Mouse (Mus musculus) heart, embryonic 15.5 days (tissue): Measurements from ENCODE around the gene Csf1. TPM values are rescaled to one million over a fixed set of nuclear protein-coding genes. Genes with fewer than 3 reads are reported as not detected.
A peak's percentile ranks its signal among the peaks of the same experiment; 100 is the strongest.
"Not testable (repeated sequence)": the region's sequence is repeated elsewhere in the genome, so short reads cannot be mapped to it uniquely, and the experiment has no call there.

Source experiments
- ATAC-seq: fragments of 200-750 bp; cut with Nextera tagmentation; replicated peaks from 2 replicates; pipeline ENCODE4 v1.8.0; 2017; ENCODE audit warnings: low read depth, moderate TSS enrichment; ENCODE audit not compliant: insufficient number of reproducible peaks, insufficient read depth, low FRiP score
- H3K27ac ChIP-seq: fragments of 300-500 bp; sonication (generic); 2 replicates; pipeline ENCODE4 v1.5.1; 2015; ENCODE audit warnings: mild to moderate bottlenecking, inconsistent platforms
- H3K27me3 ChIP-seq: fragments of 300-500 bp; sonication (generic); 2 replicates; pipeline ENCODE4 v1.6.1; 2015; ENCODE audit warnings: inconsistent platforms
- H3K36me3 ChIP-seq: fragments of 300-500 bp; sonication (generic); 2 replicates; pipeline ENCODE4 v1.6.1; 2015; ENCODE audit warnings: mild to moderate bottlenecking, inconsistent platforms
- H3K4me1 ChIP-seq: fragments of 300-500 bp; sonication (generic); replicated peaks from 2 replicates; pipeline ENCODE4 v1.6.1; 2015; ENCODE audit warnings: inconsistent platforms
- H3K4me2 ChIP-seq: fragments of 300-500 bp; sonication (generic); 2 replicates; pipeline ENCODE4 v1.6.1; 2015; ENCODE audit warnings: inconsistent platforms, mild to moderate bottlenecking, moderate library complexity
- H3K4me3 ChIP-seq: fragments of 300-500 bp; sonication (generic); 2 replicates; pipeline ENCODE4 v1.5.1; 2015; ENCODE audit warnings: mild to moderate bottlenecking, inconsistent platforms
- H3K9ac ChIP-seq: fragments of 300-500 bp; sonication (generic); 2 replicates; pipeline ENCODE4 v1.6.1; 2015; ENCODE audit warnings: mild to moderate bottlenecking, inconsistent platforms
- H3K9me3 ChIP-seq: fragments of 300-500 bp; sonication (generic); replicated peaks from 2 replicates; pipeline ENCODE4 v1.6.1; 2016; ENCODE audit warnings: inconsistent platforms
- WGBS: fragments of 180-500 bp; shearing (Covaris S2); methylation state at CpG from one replicate; pipeline ENCODE4 v1.1.7; 2015; ENCODE audit warnings: mixed read lengths; 5-methylcytosine and 5-hydroxymethylcytosine counted together
- polyA plus RNA-seq: library from polyadenylated mRNA; unstranded; fragments of >200 nt; fragmentation: Nextera tagmentation; extraction: Ambion mirVana; gene quantifications from 2 replicates; pipeline ENCODE4 v1.2.1, GENCODE M21; 2015

Gene Csf1
- polyA plus RNA-seq, 1 experiment from 2014 or later, result 8.0 TPM

DNA sequence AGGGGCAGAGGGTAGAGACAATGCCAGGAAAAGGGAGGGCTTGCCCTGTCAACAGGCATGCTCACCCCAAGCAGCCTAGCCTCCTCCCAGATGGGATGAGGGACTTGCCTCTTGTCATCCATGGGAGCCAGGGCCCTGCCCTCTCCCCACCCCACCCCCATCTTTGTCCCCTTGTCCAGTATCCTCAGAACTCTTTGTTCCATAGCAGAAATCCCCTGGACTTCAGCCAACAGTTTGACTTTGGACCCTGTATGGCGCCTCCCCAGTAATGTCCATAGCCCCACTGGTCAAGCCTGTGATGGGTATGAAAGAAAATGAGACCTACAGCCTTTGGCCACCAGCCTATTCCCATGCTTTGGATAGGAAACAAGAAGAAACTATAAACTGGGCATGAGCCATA, 16.6 kb downstream of the Csf1 start:
- no peaks in the 10 kb centered on the region for H3K27me3 ChIP-seq
- H3K27ac ChIP-seq, result no peak overlapping the region; the same call in 1 of the 2 replicates
- whole genome bisulfite sequencing, result 92% methylated on average over 1 of the region's 1 CpGs
- H3K9me3 ChIP-seq, result no peaks in the 10 kb centered on the region
- no peak overlapping the region for H3K4me3 ChIP-seq
- ATAC-seq, result no peak
- no peak overlapping the region for H3K9ac ChIP-seq
- H3K36me3 ChIP-seq, result peaks cover 20% of the 10 kb centered on the region
- peaks cover 46% of the 10 kb centered on the region for H3K4me1 ChIP-seq
- no peak overlapping the region for H3K4me2 ChIP-seq

DNA sequence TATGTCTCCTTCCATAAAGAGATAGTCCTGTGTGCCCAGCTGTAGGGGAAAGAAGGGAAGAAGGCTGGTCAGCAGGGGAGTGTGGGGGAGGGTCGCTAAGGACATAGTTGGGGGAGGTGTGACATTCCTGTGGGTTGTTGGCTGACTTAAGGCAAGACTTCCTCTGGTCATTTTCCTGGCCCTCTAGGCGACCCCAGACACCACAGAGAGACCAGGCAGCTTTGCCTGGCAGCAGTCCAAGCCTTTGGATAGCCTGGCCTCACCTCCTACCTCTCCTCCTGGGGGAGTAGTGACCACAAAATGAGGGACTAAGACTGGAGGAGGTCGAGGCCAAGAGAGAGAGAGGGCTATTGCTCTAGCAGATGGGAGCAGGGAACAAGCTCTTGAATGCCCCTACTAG, 17.2 kb downstream of the Csf1 start:
- Histone ChIP-seq H3K9ac (no peak overlapping the region), H3K27ac (no peak overlapping the region; the same call in 1 of the 2 replicates), H3K4me3 (no peak overlapping the region), H3K4me1 (peaks cover 46% of the 10 kb centered on the region), H3K36me3 (peaks cover 16% of the 10 kb centered on the region), H3K27me3 (no peaks in the 10 kb centered on the region), H3K9me3 (no peaks in the 10 kb centered on the region), H3K4me2 (no peak overlapping the region)
- no peak for ATAC-seq
- 26% methylated on average over 3 of the region's 3 CpGs for WGBS

DNA sequence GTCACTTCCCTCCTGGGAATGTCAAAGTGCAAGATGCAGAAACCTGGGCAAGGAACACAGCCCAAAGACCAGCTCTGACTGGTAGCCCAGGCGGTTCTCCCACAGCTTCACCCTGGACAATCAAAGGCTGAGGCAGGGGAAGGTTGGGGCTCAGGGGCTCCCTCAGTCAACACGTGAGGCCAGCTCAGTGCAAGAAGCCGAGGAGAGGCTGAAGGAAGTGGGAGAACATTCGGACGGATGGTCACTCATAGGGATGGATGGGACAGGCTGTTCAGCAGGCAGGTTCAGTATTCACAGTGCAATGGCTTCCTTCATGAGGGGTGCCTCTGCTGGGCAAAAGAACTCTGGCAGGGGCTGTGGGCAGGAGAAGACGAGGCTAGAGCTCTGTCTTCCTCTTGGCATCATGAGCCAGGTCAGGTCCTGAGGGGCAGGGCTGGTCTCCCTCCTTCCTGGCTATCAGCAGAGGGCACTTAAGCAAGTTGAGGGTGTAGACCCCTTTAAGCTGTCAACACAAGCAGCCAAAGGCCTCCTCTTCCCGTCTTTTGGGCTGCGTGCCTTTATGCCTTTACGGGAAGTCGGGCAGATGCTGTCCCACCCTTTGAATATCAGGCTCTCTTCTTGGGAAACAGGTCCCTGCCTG, 18.1 kb downstream of the Csf1 start:
- H3K4me3 ChIP-seq, result no peak overlapping the region
- ATAC-seq, result no peak
- no peak overlapping the region for H3K4me2 ChIP-seq
- no peak overlapping the region for H3K9ac ChIP-seq
- no peaks in the 10 kb centered on the region for H3K27me3 ChIP-seq
- H3K4me1 ChIP-seq, result peaks cover 46% of the 10 kb centered on the region
- peaks cover 13% of the 10 kb centered on the region; the same call in 1 of the 2 replicates for H3K36me3 ChIP-seq
- WGBS, result 70% methylated on average over 10 of the region's 10 CpGs
- H3K9me3 ChIP-seq, result no peaks in the 10 kb centered on the region
- H3K27ac ChIP-seq, result no peak overlapping the region; the same call in 1 of the 2 replicates

- H3K4me2 ChIP-seq, result no peak overlapping the region
- no peak overlapping the region for H3K9ac ChIP-seq
- peak overlapping the region; percentile 70 for H3K27ac ChIP-seq
- H3K4me1 ChIP-seq, result peaks cover 46% of the 10 kb centered on the region
- no peak overlapping the region for H3K4me3 ChIP-seq
- ATAC-seq, result no peak
- H3K9me3 ChIP-seq, result no peaks in the 10 kb centered on the region
- H3K27me3 ChIP-seq, result no peaks in the 10 kb centered on the region
- peaks cover 8% of the 10 kb centered on the region; the same call in 1 of the 2 replicates for H3K36me3 ChIP-seq
These were observed 18.9 kb downstream of the Csf1 start for GRCm38 (mm10) chr3:107741387-107741786.

GRCm38 (mm10) chr3:107740578-107741207, 19.6 kb downstream of the Csf1 start:
- no peaks in the 10 kb centered on the region for H3K27me3 ChIP-seq
- peak; percentile 90 for ATAC-seq
- H3K27ac ChIP-seq, result peak overlapping the region; percentile 70
- no peak overlapping the region for H3K4me3 ChIP-seq
- no peak overlapping the region for H3K4me2 ChIP-seq
- H3K9ac ChIP-seq, result no peak overlapping the region
- H3K9me3 ChIP-seq, result no peaks in the 10 kb centered on the region
- H3K36me3 ChIP-seq, result peaks cover 3% of the 10 kb centered on the region; the same call in 1 of the 2 replicates
- peaks cover 46% of the 10 kb centered on the region for H3K4me1 ChIP-seq
- WGBS, result 14% methylated on average over 6 of the region's 6 CpGs

DNA sequence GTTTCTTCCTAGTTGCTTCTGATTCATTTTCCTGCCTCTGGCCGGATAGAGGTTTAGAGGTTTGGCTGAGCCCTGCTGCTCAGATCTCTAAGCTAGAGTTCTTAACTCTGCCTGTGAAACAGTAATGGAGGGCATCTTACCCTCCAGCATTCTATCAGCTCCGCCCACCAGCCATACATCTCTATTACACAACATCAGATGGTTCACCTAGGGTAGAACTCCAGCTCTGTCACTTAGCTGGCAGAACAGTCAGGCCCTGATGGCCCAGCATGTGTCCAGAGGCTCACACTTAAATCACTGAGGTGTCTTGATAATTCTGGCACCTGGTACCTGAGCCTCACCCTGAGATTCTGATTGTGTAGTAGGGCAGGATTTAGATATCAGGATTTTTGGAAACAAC, 20.3 kb downstream of the Csf1 start:
- H3K36me3 ChIP-seq, result no peaks in the 10 kb centered on the region
- no peak overlapping the region for H3K4me2 ChIP-seq
- H3K4me1 ChIP-seq, result peaks cover 46% of the 10 kb centered on the region
- H3K27me3 ChIP-seq, result no peaks in the 10 kb centered on the region
- H3K9me3 ChIP-seq, result no peaks in the 10 kb centered on the region
- H3K4me3 ChIP-seq, result no peak overlapping the region
- H3K27ac ChIP-seq, result peak overlapping the region; percentile 70
- no peak overlapping the region for H3K9ac ChIP-seq
- WGBS, result 70% methylated on average over 2 of the region's 2 CpGs
- ATAC-seq, result no peak

- Histone ChIP-seq H3K36me3 (no peaks in the 10 kb centered on the region), H3K27me3 (no peaks in the 10 kb centered on the region), H3K4me3 (no peak overlapping the region), H3K27ac (peak overlapping the region; percentile 70), H3K4me1 (peaks cover 47% of the 10 kb centered on the region), H3K4me2 (no peak overlapping the region), H3K9me3 (no peaks in the 10 kb centered on the region), H3K9ac (no peak overlapping the region)
- WGBS, result 64% methylated on average over 3 of the region's 3 CpGs
- no peak for ATAC-seq
These were observed 20.8 kb downstream of the Csf1 start for GRCm38 (mm10) chr3:107739456-107739855.

DNA sequence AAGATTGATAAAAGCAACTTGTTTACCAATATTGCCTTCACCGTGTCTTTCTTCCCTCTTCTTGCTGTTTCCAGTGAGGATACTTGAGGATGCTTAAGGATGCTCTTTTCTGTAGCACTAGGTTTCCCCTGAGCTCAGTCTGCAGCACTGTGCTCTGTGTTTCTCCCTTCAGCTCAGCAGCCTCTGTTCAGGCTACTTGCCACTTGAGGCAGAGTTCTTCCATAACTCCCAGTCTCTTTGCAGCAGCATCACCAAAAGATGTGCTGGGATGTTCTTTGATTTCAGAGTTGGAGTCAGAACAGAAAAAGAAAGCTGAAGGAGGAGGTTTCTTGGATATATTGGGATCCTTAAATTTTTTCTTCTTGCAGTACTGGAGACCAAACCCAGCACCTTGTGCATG, 21.6 kb downstream of the Csf1 start:
- WGBS, result 88% methylated on average over 1 of the region's 1 CpGs
- Histone ChIP-seq H3K9ac (no peak overlapping the region), H3K4me1 (peaks cover 51% of the 10 kb centered on the region), H3K36me3 (no peaks in the 10 kb centered on the region), H3K27me3 (no peaks in the 10 kb centered on the region), H3K4me3 (no peak overlapping the region), H3K4me2 (no peak overlapping the region), H3K9me3 (no peaks in the 10 kb centered on the region), H3K27ac (no peak overlapping the region)
- no peak for ATAC-seq

DNA sequence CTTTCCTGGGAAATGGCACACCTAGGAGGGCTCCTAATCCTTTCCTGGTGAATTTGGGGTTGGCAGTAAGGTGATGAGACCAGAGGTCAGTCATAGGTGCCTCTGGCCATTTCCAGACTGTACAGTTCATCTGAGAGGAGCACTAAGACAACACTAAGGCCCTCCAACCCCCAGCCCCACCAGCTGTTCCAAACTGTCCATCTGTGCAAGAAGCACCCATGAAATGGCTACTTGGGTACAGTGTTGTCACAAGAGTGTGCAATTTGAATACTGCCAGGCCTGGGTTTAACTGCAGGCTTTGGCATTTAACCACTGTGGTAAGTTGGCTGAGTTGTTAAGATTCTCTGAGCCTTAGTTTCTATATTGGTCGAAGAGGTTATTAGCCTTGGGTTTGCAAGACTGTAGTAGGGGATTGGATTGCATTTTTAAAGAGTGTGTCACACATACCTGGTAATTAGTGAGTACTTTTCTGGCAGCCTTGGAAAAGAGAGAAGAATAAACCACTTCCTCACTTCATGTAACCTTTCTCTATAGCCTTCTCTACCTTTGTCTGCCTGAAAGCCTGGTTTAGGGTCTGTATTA, 22.6 kb downstream of the Csf1 start:
- 83% methylated on average over 1 of the region's 1 CpGs for WGBS
- no peak for ATAC-seq

DNA sequence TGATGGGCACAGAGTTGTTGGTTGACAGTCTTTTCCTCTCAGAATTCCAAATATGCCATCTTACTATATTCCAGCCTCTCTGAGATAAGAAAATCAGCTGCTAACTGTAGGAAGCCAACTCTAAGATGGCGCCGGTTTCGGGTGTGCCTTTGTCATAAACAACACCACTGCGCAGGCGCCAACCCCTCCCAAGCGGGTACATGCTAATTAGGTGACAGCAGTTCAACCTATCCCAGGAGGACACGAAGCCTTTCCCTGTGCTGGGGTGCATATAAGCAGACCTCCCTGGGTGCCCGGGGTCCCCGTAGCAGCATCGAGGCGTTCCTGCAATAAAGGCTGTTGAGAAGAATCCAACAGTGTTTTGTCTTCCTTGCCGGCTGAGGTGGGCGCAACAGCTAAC, 24.6 kb downstream of the Csf1 start:
- not testable (repeated sequence) for H3K4me2 ChIP-seq, H3K27me3 ChIP-seq, H3K4me3 ChIP-seq, H3K27ac ChIP-seq, ATAC-seq, H3K9me3 ChIP-seq, H3K36me3 ChIP-seq, H3K9ac ChIP-seq
- 92% methylated on average over 13 of the region's 13 CpGs for WGBS
- peaks cover 21% of the 10 kb centered on the region for H3K4me1 ChIP-seq

More for the DNA sequence above, 22.6 kb downstream of the Csf1 start:
- Histone ChIP-seq H3K4me2 (no peak overlapping the region), H3K36me3 (no peaks in the 10 kb centered on the region), H3K9me3 (no peaks in the 10 kb centered on the region), H3K27me3 (no peaks in the 10 kb centered on the region), H3K4me1 (peaks cover 42% of the 10 kb centered on the region), H3K9ac (no peak overlapping the region), H3K27ac (no peak overlapping the region), H3K4me3 (no peak overlapping the region)

GRCm38 (mm10) chr3:107733329-107733728, 26.9 kb downstream of the Csf1 start:
- Histone ChIP-seq H3K9ac (no peak overlapping the region), H3K27ac (no peak overlapping the region), H3K4me1 (peaks cover 5% of the 10 kb centered on the region; the same call in 1 of the 2 replicates), H3K9me3 (no peaks in the 10 kb centered on the region), H3K4me2 (no peak overlapping the region), H3K36me3 (no peaks in the 10 kb centered on the region), H3K27me3 (no peaks in the 10 kb centered on the region), H3K4me3 (no peak overlapping the region)
- WGBS, result 60% methylated on average over 1 of the region's 1 CpGs
- no peak for ATAC-seq
